Mouse (Mus musculus): ENCODE results near the gene Tpst1. TPM values are rescaled to one million over a fixed set of nuclear protein-coding genes. Genes with fewer than 3 reads are reported as not detected.

Tpst1 gene
- polyA plus RNA-seq, 1 experiment = 3.1 TPM

GRCm38 (mm10) chr5:130059413-130060328 is 13.5 kb upstream of the Tpst1 start:
- Histone ChIP-seq H3K27ac (ENCODE audit: control insufficient read depth, insufficient read depth, low read depth, low read length, poor library complexity) (no peak overlapping the region), H3K4me1 (ENCODE audit: control insufficient read depth, insufficient read depth, low read length) (peaks cover 2% of the 10 kb centered on the region; the same call in 1 of the 2 replicates), H3K4me3 (replicated peaks; ENCODE audit: control insufficient read depth, low read depth, low read length) (no peak overlapping the region)
- 85% methylated on average over 12 of the region's 12 CpGs for WGBS
- TF ChIP-seq CTCF (IDR thresholded peaks at IDR 0.05; ENCODE audit: control insufficient read depth, insufficient read depth, low read length) (no peak), POLR2A (IDR thresholded peaks at IDR 0.05; ENCODE audit: borderline replicate concordance, control insufficient read depth, low read depth, low read length) (no peak)

- WGBS = 85% methylated on average over 4 of the region's 4 CpGs
- no peak overlapping the region for H3K4me3 ChIP-seq (replicated peaks; ENCODE audit: control insufficient read depth, low read depth, low read length)
- H3K27ac ChIP-seq (ENCODE audit: control insufficient read depth, insufficient read depth, low read depth, low read length, poor library complexity) = no peak overlapping the region
- TF ChIP-seq POLR2A (IDR thresholded peaks at IDR 0.05; ENCODE audit: borderline replicate concordance, control insufficient read depth, low read depth, low read length) = no peak
- H3K4me1 ChIP-seq (ENCODE audit: control insufficient read depth, insufficient read depth, low read length) = peaks cover 2% of the 10 kb centered on the region; the same call in 1 of the 2 replicates
Measured at GRCm38 (mm10) chr5:130060329-130060665, 12.8 kb upstream of the Tpst1 start.

GRCm38 (mm10) chr5:130062096-130062495 is 11.0 kb upstream of the Tpst1 start:
- WGBS = 30% methylated on average over 2 of the region's 2 CpGs
- Histone ChIP-seq H3K27ac (ENCODE audit: control insufficient read depth, insufficient read depth, low read depth, low read length, poor library complexity) (no peak overlapping the region), H3K4me1 (ENCODE audit: control insufficient read depth, insufficient read depth, low read length) (peaks cover 2% of the 10 kb centered on the region; the same call in 1 of the 2 replicates), H3K4me3 (replicated peaks; ENCODE audit: control insufficient read depth, low read depth, low read length) (no peak overlapping the region)
- no peak for TF ChIP-seq POLR2A (IDR thresholded peaks at IDR 0.05; ENCODE audit: borderline replicate concordance, control insufficient read depth, low read depth, low read length)
- no peak for TF ChIP-seq CTCF (IDR thresholded peaks at IDR 0.05; ENCODE audit: control insufficient read depth, insufficient read depth, low read length)

GRCm38 (mm10) chr5:130063760-130064159 is 9.4 kb upstream of the Tpst1 start:
- no peak overlapping the region for H3K27ac ChIP-seq (ENCODE audit: control insufficient read depth, insufficient read depth, low read depth, low read length, poor library complexity)
- no peak overlapping the region for H3K4me3 ChIP-seq (replicated peaks; ENCODE audit: control insufficient read depth, low read depth, low read length)
- H3K4me1 ChIP-seq (ENCODE audit: control insufficient read depth, insufficient read depth, low read length) = peaks cover 3% of the 10 kb centered on the region
- 79% methylated on average over 2 of the region's 2 CpGs for WGBS
- TF ChIP-seq CTCF (IDR thresholded peaks at IDR 0.05; ENCODE audit: control insufficient read depth, insufficient read depth, low read length) = no peak
- TF ChIP-seq POLR2A (IDR thresholded peaks at IDR 0.05; ENCODE audit: borderline replicate concordance, control insufficient read depth, low read depth, low read length) = no peak

GRCm38 (mm10) chr5:130065579-130065978 is 7.5 kb upstream of the Tpst1 start:
- peak; percentile 32; the same call in 1 of the 2 replicates for TF ChIP-seq CTCF (IDR thresholded peaks at IDR 0.05; ENCODE audit: control insufficient read depth, insufficient read depth, low read length)
- no peak for TF ChIP-seq POLR2A (IDR thresholded peaks at IDR 0.05; ENCODE audit: borderline replicate concordance, control insufficient read depth, low read depth, low read length)
- Histone ChIP-seq H3K4me3 (replicated peaks; ENCODE audit: control insufficient read depth, low read depth, low read length) (no peak overlapping the region), H3K27ac (ENCODE audit: control insufficient read depth, insufficient read depth, low read depth, low read length, poor library complexity) (no peak overlapping the region), H3K4me1 (ENCODE audit: control insufficient read depth, insufficient read depth, low read length) (peaks cover 3% of the 10 kb centered on the region)
- 95% methylated on average over 1 of the region's 1 CpGs for WGBS

- H3K27ac ChIP-seq (ENCODE audit: control insufficient read depth, insufficient read depth, low read depth, low read length, poor library complexity) = no peak overlapping the region
- H3K4me1 ChIP-seq (ENCODE audit: control insufficient read depth, insufficient read depth, low read length) = peaks cover 1% of the 10 kb centered on the region
- 46% methylated on average over 3 of the region's 3 CpGs for WGBS
- H3K4me3 ChIP-seq (replicated peaks; ENCODE audit: control insufficient read depth, low read depth, low read length) = no peak overlapping the region
- TF ChIP-seq CTCF (IDR thresholded peaks at IDR 0.05; ENCODE audit: control insufficient read depth, insufficient read depth, low read length) (no peak), POLR2A (IDR thresholded peaks at IDR 0.05; ENCODE audit: borderline replicate concordance, control insufficient read depth, low read depth, low read length) (no peak)
Measured at GRCm38 (mm10) chr5:130067841-130068264, 5.3 kb upstream of the Tpst1 start.

GRCm38 (mm10) chr5:130074491-130074890 is 1.4 kb downstream of the Tpst1 start:
- Histone ChIP-seq H3K4me3 (replicated peaks; ENCODE audit: control insufficient read depth, low read depth, low read length) (no peak overlapping the region), H3K4me1 (ENCODE audit: control insufficient read depth, insufficient read depth, low read length) (no peaks in the 10 kb centered on the region; the same call in 1 of the 2 replicates), H3K27ac (ENCODE audit: control insufficient read depth, insufficient read depth, low read depth, low read length, poor library complexity) (no peak overlapping the region)
- TF ChIP-seq POLR2A (IDR thresholded peaks at IDR 0.05; ENCODE audit: borderline replicate concordance, control insufficient read depth, low read depth, low read length) = no peak
- TF ChIP-seq CTCF (IDR thresholded peaks at IDR 0.05; ENCODE audit: control insufficient read depth, insufficient read depth, low read length) = no peak
- WGBS = 86% methylated on average over 6 of the region's 6 CpGs

GRCm38 (mm10) chr5:130076396-130076795 is 3.3 kb downstream of the Tpst1 start:
- WGBS = 49% methylated on average over 6 of the region's 6 CpGs

More at GRCm38 (mm10) chr5:130076396-130076795, 3.3 kb downstream of the Tpst1 start:
- peaks cover 2% of the 10 kb centered on the region; the same call in 1 of the 2 replicates for H3K4me1 ChIP-seq (ENCODE audit: control insufficient read depth, insufficient read depth, low read length)
- TF ChIP-seq POLR2A (IDR thresholded peaks at IDR 0.05; ENCODE audit: borderline replicate concordance, control insufficient read depth, low read depth, low read length) (no peak), CTCF (IDR thresholded peaks at IDR 0.05; ENCODE audit: control insufficient read depth, insufficient read depth, low read length) (no peak)
- no peak overlapping the region for H3K27ac ChIP-seq (ENCODE audit: control insufficient read depth, insufficient read depth, low read depth, low read length, poor library complexity)
- H3K4me3 ChIP-seq (replicated peaks; ENCODE audit: control insufficient read depth, low read depth, low read length) = no peak overlapping the region
